Mouse (Mus musculus) liver, embryonic 16.5 days (tissue): ENCODE results near the gene Bnip1. TPM values are rescaled to one million over a fixed set of nuclear protein-coding genes. Genes with fewer than 3 reads are reported as not detected.

Experiments
- ATAC-seq: fragments of 200-750 bp; cut with Nextera tagmentation; 2 replicates; pipeline ENCODE4 v1.8.0; 2017; ENCODE audit warnings: low read depth, mild to moderate bottlenecking, moderate number of reproducible peaks, moderate library complexity
- H3K27ac ChIP-seq: fragments of 300-500 bp; sonication (generic); 2 replicates; pipeline ENCODE4 v1.5.1; 2014; ENCODE audit warnings: mild to moderate bottlenecking, low read length
- H3K27me3 ChIP-seq: fragments of 300-500 bp; sonication (generic); 2 replicates; pipeline ENCODE4 v1.6.1; 2014; ENCODE audit warnings: low read depth, low read length, mixed read lengths; ENCODE audit not compliant: control insufficient read depth, insufficient read depth
- H3K36me3 ChIP-seq: fragments of 300-500 bp; sonication (generic); 2 replicates; pipeline ENCODE4 v1.6.1; 2014; ENCODE audit warnings: mild to moderate bottlenecking; ENCODE audit not compliant: control insufficient read depth, insufficient read depth
- H3K4me1 ChIP-seq: fragments of 300-500 bp; sonication (generic); 2 replicates; pipeline ENCODE4 v1.6.1; 2014; ENCODE audit warnings: low read depth, low read length, mixed read lengths; ENCODE audit not compliant: control insufficient read depth
- H3K4me2 ChIP-seq: fragments of 300-500 bp; sonication (generic); 2 replicates; pipeline ENCODE4 v1.6.1; 2014; ENCODE audit warnings: low read depth, low read length, mixed read lengths
- H3K4me3 ChIP-seq: fragments of 300-500 bp; sonication (generic); 2 replicates; pipeline ENCODE4 v1.5.1; 2014; ENCODE audit warnings: low read depth, mild to moderate bottlenecking, low read length
- H3K9ac ChIP-seq: fragments of 300-500 bp; sonication (generic); 2 replicates; pipeline ENCODE4 v1.6.1; 2014; ENCODE audit warnings: low read depth, low read length
- H3K9me3 ChIP-seq: fragments of 300-500 bp; sonication (generic); replicated peaks from 2 replicates; pipeline ENCODE4 v1.6.1; 2016; ENCODE audit warnings: low read length; ENCODE audit not compliant: control insufficient read depth
- WGBS: fragments of 180-500 bp; shearing (Covaris S2); extraction: QIAGEN DNeasy Blood & Tissue Kit; methylation state at CpG from one replicate; pipeline ENCODE4 v1.1.7; 2014; ENCODE audit not compliant: insufficient replicate concordance; 5-methylcytosine and 5-hydroxymethylcytosine counted together
- polyA plus RNA-seq: library from polyadenylated mRNA; unstranded; fragments of >200 nt; fragmentation: Nextera tagmentation; extraction: Ambion mirVana; gene quantifications from 2 replicates; pipeline ENCODE4 v1.2.1, GENCODE M21; 2015

Gene Bnip1
- polyA plus RNA-seq, 1 experiment from 2014 or later = 20.1 TPM

- H3K4me1 ChIP-seq = peaks cover 2% of the 10 kb centered on the region; the same call in 1 of the 2 replicates
- no peak overlapping the region for H3K4me3 ChIP-seq
- H3K9me3 ChIP-seq = no peaks in the 10 kb centered on the region
- no peaks in the 10 kb centered on the region for H3K36me3 ChIP-seq
- no peak overlapping the region for H3K27ac ChIP-seq
- no peak overlapping the region for H3K9ac ChIP-seq
- H3K27me3 ChIP-seq = peaks cover 93% of the 10 kb centered on the region
- H3K4me2 ChIP-seq = no peak overlapping the region
- WGBS = 6% methylated on average over 5 of the region's 5 CpGs
- ATAC-seq = no peak
These were observed 61.1 kb downstream of the Bnip1 start for GRCm38 (mm10) chr17:26841981-26842380.

Other genes starting within 250 kb of the Bnip1 start
- 36.0 and 39.0 TPM in 2 replicates for gene Ergic1, start 219.6 kb upstream of the Bnip1 start, polyA plus RNA-seq
- gene Dusp1, start 218.9 kb upstream of the Bnip1 start, polyA plus RNA-seq = 22.7 and 25.9 TPM in 2 replicates
- 136 and 143 TPM in 2 replicates for gene Atp6v0e, start 117.8 kb upstream of the Bnip1 start, polyA plus RNA-seq
- 4.0 and 5.9 TPM in 2 replicates for gene Crebrf, start 65.4 kb upstream of the Bnip1 start, polyA plus RNA-seq
- not detected in 2 replicates for gene Nkx2-5, start 63.9 kb downstream of the Bnip1 start, polyA plus RNA-seq
- gene Kifc5b, start 136.0 kb downstream of the Bnip1 start, polyA plus RNA-seq = 4.6 and 5.3 TPM in 2 replicates
- gene Phf1, start 152.0 kb downstream of the Bnip1 start, polyA plus RNA-seq = 2.1 and 2.6 TPM in 2 replicates
- gene Cuta, start 158.5 kb downstream of the Bnip1 start, polyA plus RNA-seq = 73.9 and 80.2 TPM in 2 replicates
- 0.21 and 0.33 TPM in 2 replicates for gene Syngap1, start 160.2 kb downstream of the Bnip1 start, polyA plus RNA-seq
- gene Zbtb9, start 192.1 kb downstream of the Bnip1 start, polyA plus RNA-seq = 5.0 and 5.5 TPM in 2 replicates
- gene Bak1, start 247.9 kb downstream of the Bnip1 start, polyA plus RNA-seq = 2.3 and 2.6 TPM in 2 replicates